Mouse (Mus musculus) embryo, embryonic 11.5 days (tissue): Measurements from ENCODE around the gene Fbxo34.
A peak's percentile ranks its signal among the peaks of the same experiment; 100 is the strongest.

Experiments used
- DNase-seq: peaks from one replicate; pipeline ENCODE4 v3.0.0-alpha.2; 2012; ENCODE audit warnings: low read depth, low spot score

Fbxo34 gene

GRCm38 (mm10) chr14:47472743-47473546 is 22.7 kb downstream of the Fbxo34 start:
- DNase-seq, result peak; percentile 40

GRCm38 (mm10) chr14:47473891-47474290 is 23.7 kb downstream of the Fbxo34 start:
- no peak for DNase-seq

- DNase-seq, result no peak
Observed at GRCm38 (mm10) chr14:47474571-47475254, 24.5 kb downstream of the Fbxo34 start.

- DNase-seq, result no peak
Observed at GRCm38 (mm10) chr14:47476266-47476665, 26.0 kb downstream of the Fbxo34 start.

- no peak for DNase-seq
Observed at GRCm38 (mm10) chr14:47477711-47478110, 27.5 kb downstream of the Fbxo34 start.

- no peak for DNase-seq
Observed at GRCm38 (mm10) chr14:47482200-47482599, 32.0 kb downstream of the Fbxo34 start.

- no peak for DNase-seq
Observed at GRCm38 (mm10) chr14:47483099-47483498, 32.9 kb downstream of the Fbxo34 start.

GRCm38 (mm10) chr14:47488732-47489131 is 38.5 kb downstream of the Fbxo34 start:
- DNase-seq, result no peak

- peak; percentile 9 for DNase-seq
Observed at GRCm38 (mm10) chr14:47489310-47490097, 39.3 kb downstream of the Fbxo34 start.

GRCm38 (mm10) chr14:47490732-47491131 is 40.5 kb downstream of the Fbxo34 start:
- DNase-seq, result no peak

- no peak for DNase-seq
Observed at GRCm38 (mm10) chr14:47493592-47494361, 43.6 kb downstream of the Fbxo34 start.

- DNase-seq, result no peak
Observed at GRCm38 (mm10) chr14:47495951-47496350, 45.7 kb downstream of the Fbxo34 start.

GRCm38 (mm10) chr14:47497166-47497565 is 46.9 kb downstream of the Fbxo34 start:
- no peak for DNase-seq

- DNase-seq, result no peak
Observed at GRCm38 (mm10) chr14:47498632-47499031, 48.4 kb downstream of the Fbxo34 start.

- DNase-seq, result no peak
Observed at GRCm38 (mm10) chr14:47504036-47504435, 53.8 kb downstream of the Fbxo34 start.

GRCm38 (mm10) chr14:47506676-47507075 is 56.5 kb downstream of the Fbxo34 start:
- no peak for DNase-seq

- no peak for DNase-seq
Observed at GRCm38 (mm10) chr14:47508035-47508434, 57.8 kb downstream of the Fbxo34 start.

GRCm38 (mm10) chr14:47510244-47510643 is 60.0 kb downstream of the Fbxo34 start:
- no peak for DNase-seq

GRCm38 (mm10) chr14:47513606-47514005 is 63.4 kb downstream of the Fbxo34 start:
- no peak for DNase-seq

GRCm38 (mm10) chr14:47514816-47515453 is 64.7 kb downstream of the Fbxo34 start:
- no peak for DNase-seq

GRCm38 (mm10) chr14:47515636-47516035 is 65.4 kb downstream of the Fbxo34 start:
- no peak for DNase-seq
